Mouse (Mus musculus) megakaryocyte, adult 5-6 weeks (primary cell): ENCODE measurements around the gene Sobp. TPM values are rescaled to one million over a fixed set of nuclear protein-coding genes. Genes with fewer than 3 reads are reported as not detected.

Experiments used
- ATAC-seq: 2 replicates; pipeline ENCODE4 v1.8.0; 2016; ENCODE audit warnings: mild to moderate bottlenecking, inconsistent platforms; ENCODE audit not compliant: poor library complexity, severe bottlenecking
- total RNA-seq, 2 experiments: library from RNA; stranded (forward) in 1 of 2; stranded (reverse) in 1 of 2; fragments of 153-499, 151-499 nt in 1 of 2; fragments of 221-1000, 200-1000 nt in 1 of 2; gene quantifications; 2 replicates each; pipeline versions ENCODE4 v1.2.3 to v1.2.4; 2015 to 2017

The Sobp gene
- total RNA-seq, 2 experiments from 2014 or later: not detected

DNA sequence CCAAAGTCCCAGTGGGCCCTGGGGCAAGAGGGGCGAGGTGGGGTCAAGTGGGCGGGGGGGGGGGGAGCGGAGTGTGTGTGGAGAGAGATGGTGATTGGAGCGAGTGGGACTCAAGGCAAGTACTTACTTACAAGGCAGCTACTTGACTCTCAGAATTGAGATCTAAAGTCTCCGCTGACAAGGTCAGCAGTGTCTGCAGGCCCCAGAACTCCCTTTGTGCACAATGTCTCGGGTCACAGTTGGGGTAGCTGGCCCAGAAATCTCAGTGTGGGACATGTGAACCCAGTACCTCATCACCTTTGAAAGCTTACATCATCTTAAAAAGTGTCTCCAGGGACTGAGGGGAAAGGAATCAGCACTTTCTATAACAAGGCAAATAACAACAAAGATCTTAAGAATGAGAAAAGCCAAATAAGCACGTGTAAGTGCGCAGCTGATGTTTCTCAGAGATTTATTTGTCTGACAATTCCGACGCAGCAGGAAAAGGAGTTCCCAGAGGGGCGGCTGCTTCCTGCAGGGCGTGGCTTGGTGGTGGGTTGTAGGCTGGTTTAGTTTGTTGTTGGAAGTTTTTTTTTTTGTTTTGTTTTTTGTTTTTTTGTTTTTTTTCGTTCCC, 172.2 kb downstream of the Sobp start:
- no peak for ATAC-seq

DNA sequence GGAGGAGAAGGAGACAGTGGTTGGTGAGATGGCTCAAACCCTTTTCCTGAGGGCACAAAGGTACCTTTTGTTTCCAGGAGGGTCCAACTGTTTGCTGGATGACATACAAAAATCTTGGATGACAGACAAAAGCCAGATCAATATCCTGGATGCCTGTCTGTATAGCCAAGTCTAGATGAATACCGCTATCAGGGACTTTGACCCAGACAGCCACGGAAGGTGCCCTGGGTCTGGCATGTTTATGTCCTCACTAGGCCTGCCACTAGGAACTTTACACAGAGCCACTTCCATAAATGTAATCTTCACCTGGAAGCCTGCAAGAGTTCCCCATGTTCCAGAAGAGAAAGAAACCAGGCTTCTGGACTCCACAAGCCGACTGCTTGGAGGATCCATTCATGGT, 172.9 kb downstream of the Sobp start:
- no peak for ATAC-seq

DNA sequence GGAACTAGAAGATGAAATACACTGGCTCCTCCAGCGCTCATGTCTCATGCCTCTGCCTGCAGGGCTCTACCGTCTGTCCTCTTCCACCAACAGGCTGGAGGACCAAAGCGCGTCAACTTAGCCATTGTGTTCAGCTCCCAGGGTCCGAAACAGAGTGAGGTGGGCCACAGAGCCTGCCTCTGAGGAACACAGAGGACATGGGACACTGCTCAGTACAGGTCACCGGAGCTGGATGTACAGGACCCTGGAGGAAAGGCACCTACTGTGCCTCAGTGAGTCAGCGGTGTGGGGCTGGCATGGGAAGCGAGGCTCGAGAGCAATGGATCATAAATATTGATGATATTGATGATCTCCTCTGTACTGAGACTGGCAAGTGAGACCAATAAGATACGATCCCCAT, 175.0 kb downstream of the Sobp start:
- ATAC-seq: no peak

DNA sequence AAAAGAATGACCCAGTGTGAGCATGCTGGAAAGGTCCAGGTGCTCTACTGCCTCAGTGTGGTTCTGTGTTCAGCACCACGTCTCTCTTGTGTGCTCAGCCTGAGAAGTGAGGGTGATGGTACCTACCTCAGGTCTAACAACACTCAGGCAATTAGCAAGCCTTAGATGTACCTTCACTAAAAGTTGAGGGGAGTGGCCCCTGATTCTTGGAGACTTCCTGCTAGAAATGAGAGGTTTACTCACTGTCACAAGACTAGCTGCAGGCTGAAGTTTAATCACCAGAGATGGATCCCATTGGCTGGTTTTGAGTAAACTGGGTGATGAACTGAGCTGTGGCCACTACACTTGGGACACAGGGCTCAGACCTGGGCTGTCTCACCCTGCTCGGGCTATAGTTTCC, 177.1 kb downstream of the Sobp start:
- ATAC-seq: no peak

DNA sequence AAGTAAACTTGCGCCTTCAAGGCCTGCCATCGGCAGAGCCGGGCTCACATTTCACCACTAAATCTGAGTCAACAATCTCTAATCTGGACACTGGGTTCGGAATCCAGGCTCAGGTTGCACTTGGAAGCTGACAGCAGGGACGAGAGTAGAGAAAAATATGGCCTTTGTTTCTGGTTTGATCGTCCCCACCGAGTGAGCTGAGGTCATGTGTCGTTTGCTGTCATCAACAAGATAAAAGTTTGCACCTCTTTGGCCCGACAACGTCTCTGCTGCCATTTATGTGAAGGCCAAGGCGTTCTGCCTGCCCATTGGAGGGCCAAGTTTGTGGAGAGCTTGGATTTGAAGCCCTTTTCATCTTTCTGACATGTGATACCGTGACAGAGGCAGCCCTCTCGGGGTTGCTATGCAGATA, 178.8 kb downstream of the Sobp start:
- no peak for ATAC-seq

DNA sequence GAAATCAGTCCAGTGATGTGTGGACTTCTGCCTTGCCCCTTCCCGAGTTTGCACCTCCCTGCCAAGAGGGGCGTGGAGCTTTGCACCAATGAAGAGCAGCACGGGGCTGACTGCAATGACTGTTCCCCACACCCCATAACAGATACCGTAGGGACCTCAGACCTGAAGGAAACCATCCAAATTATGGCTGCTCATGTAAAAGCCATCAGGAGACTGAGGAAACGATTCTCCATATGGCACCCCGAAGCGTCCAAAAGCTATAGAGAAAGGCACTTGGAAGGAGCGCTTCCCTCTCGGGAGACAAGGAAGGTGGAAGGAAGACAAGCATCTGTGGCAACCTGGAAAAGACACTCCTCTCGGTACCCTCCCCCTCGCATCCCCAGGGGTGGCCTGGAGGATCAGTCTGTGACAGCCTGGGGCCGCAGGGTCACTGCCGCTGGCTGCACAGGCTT, 180.0 kb downstream of the Sobp start:
- ATAC-seq: no peak

DNA sequence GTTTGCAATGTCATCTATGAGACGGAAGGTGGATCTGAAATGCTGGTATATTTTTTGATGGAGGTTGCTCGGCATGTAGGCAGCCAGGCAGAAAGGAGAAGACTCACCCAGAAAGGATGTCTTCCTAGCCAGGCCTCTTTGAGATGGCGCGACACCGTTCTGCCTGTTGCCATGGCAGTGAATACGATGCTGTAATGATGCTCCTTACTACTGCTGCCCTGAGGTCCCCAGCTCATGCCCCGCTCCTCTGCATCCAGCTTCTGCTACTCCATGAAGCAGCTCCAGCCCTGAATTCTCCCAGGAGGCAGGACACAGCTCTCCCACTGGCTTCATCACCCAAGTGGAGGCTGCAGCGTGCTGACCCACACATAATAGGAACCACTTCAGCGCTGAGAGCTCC, 183.3 kb downstream of the Sobp start:
- ATAC-seq: no peak

DNA sequence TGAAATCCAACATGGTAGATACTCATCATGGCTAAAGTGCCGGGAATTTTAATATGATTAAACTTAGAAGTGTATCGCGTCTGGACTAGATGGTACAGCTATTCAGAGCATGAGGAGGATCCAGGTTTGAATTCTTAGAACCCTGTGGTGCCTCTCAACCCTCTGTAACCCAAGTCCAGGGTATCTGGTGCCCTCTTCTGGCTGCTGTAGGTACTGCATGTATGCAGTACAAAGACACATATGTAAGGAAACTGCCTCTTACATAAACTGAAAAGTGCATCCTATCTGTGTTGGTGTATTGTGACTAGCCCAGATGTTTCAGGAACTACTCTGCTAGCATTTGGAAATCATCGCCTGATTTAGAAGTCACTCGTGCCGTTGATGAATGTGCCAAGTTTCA, 184.4 kb downstream of the Sobp start:
- ATAC-seq: peak; percentile 69

DNA sequence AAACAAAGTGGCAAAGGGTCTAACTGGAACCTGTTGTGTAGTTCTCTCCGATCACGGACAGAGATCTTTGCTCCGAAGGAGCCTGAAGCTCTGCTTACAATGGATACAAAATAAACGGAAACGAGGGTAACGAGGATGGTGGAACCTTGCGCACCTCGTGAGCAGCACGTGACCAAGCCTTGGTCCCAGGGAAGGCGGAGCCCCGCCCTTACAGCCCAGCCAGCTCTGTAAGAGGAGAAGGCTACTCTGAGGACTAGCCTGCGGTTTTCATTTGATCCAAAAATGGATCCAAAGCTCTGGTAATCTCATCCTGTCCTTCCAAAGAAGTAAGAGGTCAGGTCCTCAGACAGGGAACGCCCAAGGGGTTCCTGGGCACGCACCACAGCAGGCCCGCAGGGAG, 185.7 kb downstream of the Sobp start:
- ATAC-seq: no peak

DNA sequence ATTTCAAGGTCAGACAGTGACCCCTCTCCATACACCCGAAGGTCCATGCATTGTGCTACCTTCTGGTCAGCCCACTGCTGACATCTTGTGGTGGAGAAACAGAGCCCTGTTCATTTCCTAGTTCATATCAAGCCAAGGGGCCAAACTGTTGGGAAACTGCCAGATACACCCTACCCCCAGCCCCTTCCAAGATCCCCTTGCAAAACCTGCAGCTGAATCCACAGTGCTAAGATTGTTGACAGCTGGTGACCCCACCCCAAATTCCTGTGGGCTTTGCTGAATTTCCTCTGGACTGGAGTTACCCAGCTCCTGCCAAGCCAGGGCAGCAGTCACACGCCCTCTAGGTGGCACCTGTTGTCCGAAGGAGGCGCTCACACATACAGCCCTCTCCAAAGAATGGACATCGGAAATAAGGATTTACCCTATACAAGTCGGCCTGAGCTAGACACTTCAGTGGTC, 186.7 kb downstream of the Sobp start:
- 0 out of 2 replicates have a peak, but pooled peaks have one; percentile 43 for ATAC-seq

DNA sequence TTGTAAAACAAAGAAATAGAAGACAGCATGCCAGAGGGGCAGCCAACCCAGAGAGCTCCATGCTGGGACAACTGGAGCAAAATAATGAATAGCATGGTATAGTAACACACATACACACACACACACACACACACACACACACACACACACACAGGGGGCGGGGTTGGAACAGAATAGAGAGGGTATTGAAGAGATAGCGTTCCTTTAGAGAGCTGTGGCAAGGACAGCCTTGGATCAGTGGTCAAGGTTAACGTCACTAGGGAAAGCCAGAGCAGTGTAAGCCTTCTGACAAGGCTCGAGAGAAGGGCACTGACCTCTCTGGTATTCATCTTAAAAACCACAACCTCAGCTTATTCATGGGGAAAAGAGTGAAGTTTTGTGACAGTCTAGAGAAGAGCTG, 189.4 kb downstream of the Sobp start:
- no peak for ATAC-seq

DNA sequence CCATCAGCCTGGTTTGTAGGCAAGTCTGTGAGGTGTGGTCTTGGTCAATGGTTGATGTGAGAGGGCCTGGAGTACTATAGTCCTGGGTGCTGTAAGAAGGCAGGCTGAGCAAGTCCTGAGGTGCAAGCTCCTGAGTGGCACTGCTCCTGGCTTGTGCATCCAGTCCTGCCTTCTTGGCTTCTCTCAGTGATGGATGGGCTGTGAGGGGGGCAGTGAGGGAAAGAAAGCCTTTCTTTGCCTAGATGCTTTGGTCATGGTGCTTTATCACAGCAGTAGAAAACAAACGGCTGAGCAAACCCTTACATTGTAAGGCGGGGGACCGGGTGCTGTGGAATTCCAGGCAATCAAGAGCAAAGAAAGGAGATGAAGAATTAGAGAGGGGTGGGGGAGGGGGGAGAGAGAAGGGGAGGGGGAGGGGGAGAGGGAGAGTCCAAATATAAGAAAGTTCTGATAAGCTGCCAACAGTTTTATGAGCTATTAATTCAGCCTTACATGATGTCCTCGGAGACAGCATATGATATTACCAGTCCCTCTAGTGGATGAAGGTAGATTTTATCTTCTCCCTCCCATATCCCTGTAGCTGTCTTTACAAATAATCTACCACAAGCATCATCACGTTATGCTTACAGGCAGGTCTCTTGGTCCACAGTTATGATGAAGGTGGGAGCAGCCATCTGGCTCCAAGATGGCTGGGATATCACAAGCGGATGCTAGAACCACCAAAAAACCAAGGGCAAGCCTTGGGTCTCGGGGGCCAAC, 193.2 kb downstream of the Sobp start:
- ATAC-seq: no peak

DNA sequence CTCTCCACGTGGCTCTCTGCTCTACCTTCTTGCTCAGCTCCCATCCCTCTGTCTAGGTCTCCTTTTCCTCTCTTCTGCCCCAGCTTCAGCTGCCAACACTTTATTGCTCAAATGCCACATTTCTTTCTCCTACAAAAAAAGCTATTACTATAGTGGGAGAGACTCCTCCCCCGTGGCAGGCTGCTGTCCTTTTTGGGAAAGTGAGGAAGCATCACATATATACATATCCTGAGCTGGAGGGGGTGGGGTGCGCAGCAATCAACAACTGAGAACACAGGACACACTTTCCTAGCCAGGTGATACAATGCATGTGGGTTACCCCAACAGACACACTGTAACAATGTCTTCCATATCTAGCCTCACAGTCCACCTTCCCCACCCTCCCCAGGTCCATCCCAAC, 196.0 kb downstream of the Sobp start:
- no peak for ATAC-seq

DNA sequence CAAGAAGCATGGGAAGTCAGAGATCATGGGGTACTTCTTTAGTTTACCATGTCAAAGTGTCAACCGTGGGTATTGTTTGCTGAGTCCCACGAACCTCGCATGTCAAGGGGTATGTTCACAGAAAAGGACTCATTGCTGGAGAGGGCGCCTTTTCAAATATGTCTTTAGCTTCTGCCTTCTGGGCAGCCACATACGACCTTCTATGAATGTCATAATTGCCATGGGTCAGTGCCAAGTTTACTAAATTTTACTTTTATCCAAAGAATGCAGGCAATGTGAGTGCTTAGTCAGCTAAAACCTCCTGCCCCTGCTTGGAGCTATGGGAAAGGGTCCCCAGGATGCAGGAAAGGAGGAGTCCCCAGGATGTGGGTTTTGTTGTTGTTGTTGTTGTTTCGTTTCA, 197.8 kb downstream of the Sobp start:
- no peak for ATAC-seq

DNA sequence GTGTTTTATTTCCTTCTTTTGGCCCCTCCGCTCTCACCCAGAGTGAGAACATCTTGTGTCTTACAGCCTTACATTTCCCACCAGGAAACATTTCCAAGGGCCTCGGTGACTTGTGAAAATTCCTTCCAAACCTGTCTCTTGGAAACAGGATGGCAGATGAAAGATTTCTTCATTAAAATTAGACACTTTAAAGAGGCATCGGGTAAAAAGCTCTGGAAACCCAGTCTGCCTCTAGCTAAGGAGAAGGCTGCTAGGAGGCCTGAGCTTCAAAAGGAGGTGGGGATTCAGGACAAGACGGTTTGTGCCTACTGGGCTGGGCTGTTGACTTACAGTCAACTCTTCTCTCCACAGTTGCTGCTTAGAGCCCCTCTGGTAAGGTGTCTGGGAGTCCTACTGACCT, 200.8 kb downstream of the Sobp start:
- no peak for ATAC-seq

DNA sequence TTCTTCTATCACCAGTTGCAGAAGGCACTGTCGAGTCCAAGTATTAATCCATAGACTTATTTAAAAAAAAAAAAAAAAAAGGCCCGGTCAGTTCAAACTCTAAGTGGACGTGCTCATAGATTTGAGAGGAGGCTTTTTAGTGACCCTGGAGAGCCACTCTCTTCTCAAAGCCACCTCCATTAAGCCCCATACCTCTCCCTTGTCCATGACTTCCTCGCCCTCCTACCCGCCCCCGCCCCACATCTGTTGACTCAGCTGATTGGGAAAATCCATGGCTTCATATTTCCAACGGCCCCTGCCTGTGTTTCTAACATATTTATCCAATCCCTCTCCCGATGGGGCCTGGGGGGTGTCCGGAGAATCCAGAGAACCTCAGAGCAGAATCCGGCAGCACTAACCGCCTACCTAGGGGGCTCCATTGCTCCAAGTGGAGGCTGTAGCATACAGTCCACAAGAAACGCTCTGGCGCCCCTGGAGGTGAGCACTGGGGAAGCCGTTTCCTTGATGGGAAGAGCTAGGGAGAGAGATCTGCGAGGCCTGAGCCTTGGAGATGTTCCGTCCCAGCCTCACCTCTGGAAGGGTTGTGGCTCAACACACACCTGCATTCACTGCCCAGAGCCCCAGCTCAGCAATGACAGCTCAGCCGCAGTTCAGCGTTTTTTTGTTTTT, 201.7 kb downstream of the Sobp start:
- peak; percentile 74 for ATAC-seq

DNA sequence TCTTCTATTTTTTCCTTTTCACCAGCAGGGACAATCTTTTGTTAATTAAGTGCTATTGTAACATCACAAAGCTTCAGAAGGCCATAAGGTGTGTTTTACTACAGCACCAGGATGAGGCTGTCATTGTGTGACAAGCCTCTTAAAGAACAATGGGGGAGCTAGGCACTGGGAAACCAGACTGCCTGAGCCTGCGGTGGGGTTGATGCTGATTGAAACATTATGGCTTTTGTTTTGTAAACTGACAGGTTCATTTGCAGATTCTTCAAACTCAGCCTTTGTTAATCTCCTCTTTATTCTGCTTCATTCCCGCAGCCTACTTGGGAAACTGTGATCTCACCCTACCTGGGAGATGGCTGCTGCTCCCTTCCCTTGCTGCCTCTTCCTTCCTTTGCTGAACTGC, 206.0 kb downstream of the Sobp start:
- ATAC-seq: no peak

DNA sequence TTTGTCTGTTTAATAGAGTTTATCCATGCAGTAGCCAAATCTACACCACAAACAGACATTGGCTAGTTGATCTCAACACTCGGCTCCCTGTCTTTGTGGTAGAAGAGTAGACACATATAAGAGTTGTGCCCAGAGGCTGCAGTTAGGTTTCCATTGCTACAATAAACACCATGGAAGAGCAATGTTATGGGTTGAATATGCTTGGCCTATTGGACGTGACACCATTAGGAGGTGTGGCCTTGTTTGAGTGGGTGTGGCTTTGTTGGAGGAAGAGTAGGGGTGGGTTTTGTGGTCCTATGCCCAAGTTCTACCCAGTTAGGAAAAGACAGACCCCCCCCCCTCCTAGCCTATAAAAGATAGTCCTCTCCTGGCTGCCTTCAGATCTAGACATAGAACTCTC, 211.3 kb downstream of the Sobp start:
- no peak for ATAC-seq

DNA sequence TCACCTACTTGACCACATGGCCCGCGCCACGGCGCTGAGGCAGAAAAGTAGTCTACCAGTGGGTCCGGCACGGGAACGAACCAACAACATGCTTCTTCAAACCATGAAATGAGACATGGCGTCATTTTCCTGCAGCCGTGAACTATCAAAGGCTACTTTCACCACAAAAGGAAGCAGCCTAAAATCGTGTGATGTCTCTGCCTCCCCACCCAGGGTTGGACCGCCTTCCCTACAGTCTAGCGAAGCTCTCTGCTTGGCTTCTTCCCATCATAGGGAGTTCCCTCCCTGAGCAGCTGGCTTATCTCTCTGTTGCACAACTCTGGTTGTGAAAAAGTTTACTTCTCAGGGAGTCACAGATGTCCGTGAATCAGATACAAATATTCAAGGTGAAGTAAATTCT, 211.7 kb downstream of the Sobp start:
- peak; percentile 66 for ATAC-seq

DNA sequence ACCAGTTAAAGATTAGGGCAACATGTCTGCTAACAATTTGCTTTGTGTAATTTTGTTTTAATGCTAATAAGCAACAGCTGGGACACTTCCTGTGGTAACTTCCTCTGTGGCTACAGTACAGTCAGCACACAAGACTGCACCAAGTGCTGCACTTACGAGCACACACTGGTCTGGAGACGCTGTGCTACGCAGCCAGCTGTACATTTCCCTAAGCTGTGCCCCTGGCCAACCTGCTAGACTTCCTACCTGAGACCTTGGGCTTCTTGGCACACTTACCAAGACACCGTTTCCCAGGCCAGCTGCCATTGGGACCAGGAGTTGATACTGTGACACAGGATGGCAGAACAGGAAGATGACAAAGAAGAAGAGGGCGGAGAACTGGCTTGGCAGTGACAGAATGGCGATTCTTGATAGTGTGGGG, 212.1 kb downstream of the Sobp start:
- peak; percentile 74 for ATAC-seq

DNA sequence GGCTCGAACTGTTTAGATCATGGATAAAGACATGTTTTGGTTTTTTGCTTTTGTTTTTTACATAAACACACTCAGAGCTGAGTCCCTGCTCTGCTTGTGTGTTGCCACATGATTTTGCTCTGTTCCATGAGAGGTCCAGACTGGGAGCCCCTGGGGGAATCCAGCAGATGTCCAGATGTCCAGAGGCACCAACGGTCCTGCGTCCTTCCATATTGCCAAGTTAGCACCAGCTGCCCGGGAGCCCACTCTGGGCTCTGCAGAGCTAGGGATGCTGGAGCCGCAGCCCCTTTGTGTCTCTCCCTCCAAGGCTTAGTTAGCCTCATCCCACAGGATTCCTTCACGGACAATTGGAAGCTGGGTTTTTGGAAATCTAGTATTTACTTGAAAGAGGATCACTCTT, 212.6 kb downstream of the Sobp start:
- 0 out of 2 replicates have a peak, but pooled peaks have one; percentile 3 for ATAC-seq

DNA sequence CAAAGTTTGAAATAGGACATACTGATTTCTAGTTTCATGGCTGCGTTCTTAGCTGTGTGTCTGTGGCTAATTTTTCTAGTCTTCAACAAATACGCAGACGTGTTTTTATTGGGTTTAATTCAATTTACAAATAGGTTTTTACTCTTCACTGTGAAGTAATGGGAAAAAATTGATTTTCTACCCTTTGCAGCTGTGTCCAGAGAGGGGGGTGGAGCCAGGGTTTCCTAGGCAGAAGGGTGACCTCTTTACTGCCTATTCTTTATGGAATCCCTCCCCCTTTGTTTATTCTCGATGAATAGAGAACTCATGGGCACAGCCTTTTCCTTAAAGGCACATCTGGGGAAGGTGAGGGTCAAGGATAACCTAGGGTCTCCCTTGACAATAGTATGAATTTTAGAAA, 215.6 kb downstream of the Sobp start:
- ATAC-seq: no peak
